In the genomic region with DNA sequence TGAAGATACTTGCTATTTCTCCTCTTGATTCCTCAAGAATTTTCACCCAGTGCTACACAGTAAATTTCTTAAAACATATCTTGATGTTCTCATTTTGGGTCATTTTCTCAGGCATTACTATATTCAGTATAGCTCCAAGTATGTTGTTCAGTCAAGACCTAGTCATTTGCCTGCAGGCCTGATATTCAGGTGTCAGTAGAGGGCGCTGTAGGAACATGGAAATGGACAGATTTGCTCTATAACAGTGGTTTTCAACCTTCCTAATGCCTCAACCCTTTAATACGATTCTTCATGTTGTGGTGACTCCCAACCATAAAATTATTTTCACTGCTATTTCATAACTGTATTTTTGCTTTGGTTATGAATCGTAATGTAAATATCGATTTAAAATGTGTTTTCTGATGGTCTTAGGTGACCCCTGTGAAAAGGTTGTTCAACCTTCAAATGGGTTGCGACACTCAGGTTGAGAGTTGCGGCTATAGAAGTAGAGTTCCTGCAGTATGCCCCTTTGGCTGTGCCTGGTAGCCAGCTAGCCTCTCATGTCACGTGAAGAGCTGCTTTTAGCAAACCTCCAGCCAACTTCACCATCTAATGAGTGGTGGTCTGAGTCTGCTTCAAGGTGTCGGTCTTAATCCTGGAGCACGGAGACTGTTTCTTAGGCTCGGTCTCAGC, we compare ENCODE assay signal across 9 mouse cellular contexts. TPM values are rescaled to one million over a fixed set of nuclear protein-coding genes. Genes with fewer than 3 reads are reported as not detected.
DNase-seq lines count a peak whose midpoint lies in the region; ATAC-seq and TF ChIP-seq lines count a peak whose summit lies in the region.
"Had no signal": no experiment of that assay in that cellular context is flagged by ENCODE, and none has a peak within 500 bp of the region (broad histone marks: within the 10 kb centered on the region; RNA-seq: fewer than 3 reads in every experiment).

No protein-coding gene starts in this region.

- TF ChIP-seq EP300 in liver, postnatal 0 days (IDR thresholded peaks at IDR 0.05; ENCODE audit: low read depth) = no peak

- peak; percentile 89 for TF ChIP-seq CTCF in liver, postnatal 0 days (IDR thresholded peaks at IDR 0.05; ENCODE audit: low read depth)

- H3K9me3 ChIP-seq in forebrain, embryonic 15.5 days = no peaks in the 10 kb centered on the region
- no peaks in the 10 kb centered on the region for H3K9me3 ChIP-seq in liver, postnatal 0 days (ENCODE audit: low read length)
- H3K9me3 ChIP-seq: heart, embryonic 13.5 days had no signal

- peak; percentile 16 to 25 for DNase-seq in urinary bladder, adult 18-20 months (ENCODE audit: low spot score in 2 of 2)
- DNase-seq in urinary bladder, postnatal 10 days (ENCODE audit: low spot score) = no peak
- peak; percentile 87 for DNase-seq in brain, adult 2 months (ENCODE audit: low read depth, low spot score)
- peak; percentile 58 to 83 for DNase-seq in kidney, postnatal 25 days
- peak; percentile 75 for DNase-seq in liver, postnatal 0 days
- peak; percentile 68 for DNase-seq in right cerebral cortex, adult 18-20 months

- no peaks in the 10 kb centered on the region for H3K4me1 ChIP-seq in forebrain, embryonic 15.5 days
- peaks cover 3% of the 10 kb centered on the region; the same call in 1 of the 2 replicates for H3K4me1 ChIP-seq in liver, postnatal 0 days (ENCODE audit: insufficient read depth)

- WGBS in forebrain, embryonic 15.5 days = 59% methylated on average over 10 of the region's 10 CpGs
- WGBS in liver, postnatal 0 days (ENCODE audit: insufficient replicate concordance) = 43% methylated on average over 10 of the region's 10 CpGs

- H3K27ac ChIP-seq in forebrain, embryonic 15.5 days (replicated peaks) = no peak overlapping the region
- no peak overlapping the region for H3K27ac ChIP-seq in liver, postnatal 0 days (ENCODE audit: low read depth)
- H3K27ac ChIP-seq: heart, embryonic 13.5 days had no signal

- H3K4me2 ChIP-seq in forebrain, embryonic 15.5 days (replicated peaks) = no peak overlapping the region
- H3K4me2 ChIP-seq in liver, postnatal 0 days (ENCODE audit: low read depth, low read length) = no peak overlapping the region
- H3K4me2 ChIP-seq: heart, embryonic 13.5 days had no signal

- H3K27me3 ChIP-seq in forebrain, embryonic 15.5 days = no peaks in the 10 kb centered on the region
- H3K27me3 ChIP-seq in liver, postnatal 0 days (ENCODE audit: insufficient read depth, low read length) = no peaks in the 10 kb centered on the region
- H3K27me3 ChIP-seq: heart, embryonic 13.5 days had no signal

- no peak overlapping the region for H3K4me3 ChIP-seq in forebrain, embryonic 15.5 days
- no peak overlapping the region for H3K4me3 ChIP-seq in liver, postnatal 0 days (ENCODE audit: low read depth, low read length)
- H3K4me3 ChIP-seq: heart, embryonic 13.5 days had no signal

- ATAC-seq in forebrain, embryonic 15.5 days (replicated peaks) = 0 out of 2 replicates have a peak, but pooled peaks have one; percentile 63
- ATAC-seq in liver, postnatal 0 days = peak; percentile 93
- ATAC-seq in erythroblast, adult 5-6 weeks (replicated peaks; ENCODE audit: low FRiP score, poor library complexity, severe bottlenecking) = no peak

- no peaks in the 10 kb centered on the region for H3K36me3 ChIP-seq in forebrain, embryonic 15.5 days
- no peaks in the 10 kb centered on the region for H3K36me3 ChIP-seq in liver, postnatal 0 days (replicated peaks; ENCODE audit: insufficient read depth, low read length)
- H3K36me3 ChIP-seq: heart, embryonic 13.5 days had no signal

- no peak overlapping the region for H3K9ac ChIP-seq in forebrain, embryonic 15.5 days (replicated peaks)
- H3K9ac ChIP-seq in liver, postnatal 0 days (replicated peaks) = no peak overlapping the region
- H3K9ac ChIP-seq: heart, embryonic 13.5 days had no signal

RNA-seq across cellular contexts. Expression of a gene that starts 35.9 kb away (rescaled TPM):
- 62.9 and 63.4 TPM in 2 replicates for polyA plus RNA-seq in forebrain, embryonic 15.5 days (2015; fragmentation: Nextera tagmentation; extraction: Ambion mirVana)
- 8.5 and 9.8 TPM in 2 replicates for polyA plus RNA-seq in liver, postnatal 0 days (2015; fragmentation: Nextera tagmentation; extraction: Ambion mirVana)
- total RNA-seq in erythroblast, adult 5-6 weeks (2015; ENCODE audit: low replicate concordance) = 4.6 and 6.1 TPM in 2 replicates
- 2.6 and 5.6 TPM in 2 replicates for total RNA-seq in erythroblast, adult 5-6 weeks (2017; ENCODE audit: low replicate concordance)

RNA-seq across cellular contexts. Expression of a gene that starts 36.2 kb away (rescaled TPM):
- polyA plus RNA-seq in forebrain, embryonic 15.5 days (2015; fragmentation: Nextera tagmentation; extraction: Ambion mirVana) = 99.0 and 103 TPM in 2 replicates
- polyA plus RNA-seq in liver, postnatal 0 days (2015; fragmentation: Nextera tagmentation; extraction: Ambion mirVana) = 25.2 and 29.6 TPM in 2 replicates
- 6.9 and 20.5 TPM in 2 replicates for total RNA-seq in erythroblast, adult 5-6 weeks (2015; ENCODE audit: low replicate concordance)
- 2.9 and 3.7 TPM in 2 replicates for total RNA-seq in erythroblast, adult 5-6 weeks (2017; ENCODE audit: low replicate concordance)

RNA-seq across cellular contexts. Expression of a gene that starts 51.8 kb away (rescaled TPM):
- polyA plus RNA-seq in forebrain, embryonic 15.5 days (2015; fragmentation: Nextera tagmentation; extraction: Ambion mirVana) = 3.9 and 4.8 TPM in 2 replicates
- polyA plus RNA-seq in liver, postnatal 0 days (2015; fragmentation: Nextera tagmentation; extraction: Ambion mirVana) = 0.20 TPM in 1 of 2 replicates, not detected in the other
- total RNA-seq in erythroblast, adult 5-6 weeks (2015; ENCODE audit: low replicate concordance) = not detected in 2 replicates
- total RNA-seq in erythroblast, adult 5-6 weeks (2017; ENCODE audit: low replicate concordance) = not detected in 2 replicates
